Comparison of ENCODE assay signal across 17 mouse cellular contexts in the genomic region with DNA sequence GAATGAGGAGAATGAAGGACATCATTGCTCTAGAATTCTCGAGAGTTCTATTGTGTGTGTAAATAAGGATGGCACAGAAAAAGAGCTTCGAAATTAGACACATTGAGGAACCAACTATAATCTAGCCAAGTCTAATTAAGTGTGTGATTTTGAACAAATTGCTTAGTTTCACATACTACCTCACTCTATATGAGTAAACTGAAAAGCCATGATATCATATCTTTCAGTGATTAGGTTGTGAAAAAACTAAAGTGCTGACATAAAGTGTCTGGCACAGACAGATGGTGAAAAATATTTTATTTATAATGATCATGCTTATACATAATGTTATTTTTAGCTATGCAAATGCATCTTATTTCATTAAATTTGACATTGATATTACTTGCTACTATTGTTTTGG.
"Had no signal": no experiment of that assay in that cellular context is flagged by ENCODE, and none has a peak within 500 bp of the region (broad histone marks: within the 10 kb centered on the region; RNA-seq: fewer than 3 reads in every experiment).

No protein-coding gene starts in this region.

- H3K27me3 ChIP-seq: lung, embryonic 15.5 days; megakaryocyte, embryonic 14.5 days; midbrain, embryonic 13.5 days; midbrain, embryonic 15.5 days; neural tube, embryonic 12.5 days; stomach, embryonic 15.5 days had no signal

- H3K4me2 ChIP-seq: lung, embryonic 15.5 days; midbrain, embryonic 11.5 days; midbrain, embryonic 13.5 days; midbrain, embryonic 15.5 days; neural tube, embryonic 12.5 days; stomach, embryonic 15.5 days had no signal

- DNase-seq: lung, adult 2 months; lung, postnatal 14 days; lung, postnatal 36 days; right cerebral cortex, postnatal 14 days; thymus, adult 2 months; thymus, postnatal 25 days; thymus, postnatal 4 days had no signal

- H3K27ac ChIP-seq: lung, embryonic 15.5 days; macrophage; midbrain, embryonic 13.5 days; midbrain, embryonic 15.5 days; neural tube, embryonic 12.5 days; stomach, embryonic 15.5 days; stomach, postnatal 0 days had no signal

- ATAC-seq: lung, postnatal 0 days; midbrain, embryonic 13.5 days; midbrain, embryonic 15.5 days had no signal

- H3K36me3 ChIP-seq: lung, embryonic 15.5 days; midbrain, embryonic 13.5 days; midbrain, embryonic 15.5 days; neural tube, embryonic 12.5 days; stomach, embryonic 15.5 days had no signal

- H3K4me3 ChIP-seq: lung, embryonic 15.5 days; megakaryocyte, embryonic 14.5 days; midbrain, embryonic 13.5 days; midbrain, embryonic 15.5 days; neural tube, embryonic 12.5 days; stomach, embryonic 15.5 days had no signal

- H3K9ac ChIP-seq: lung, embryonic 15.5 days; midbrain, embryonic 13.5 days; midbrain, embryonic 15.5 days; neural tube, embryonic 12.5 days; stomach, embryonic 15.5 days had no signal

- H3K4me1 ChIP-seq: lung, embryonic 15.5 days; midbrain, embryonic 13.5 days; midbrain, embryonic 15.5 days; neural tube, embryonic 12.5 days; stomach, embryonic 15.5 days had no signal

- H3K9me3 ChIP-seq: lung, embryonic 15.5 days; megakaryocyte, embryonic 14.5 days; midbrain, embryonic 13.5 days; midbrain, embryonic 15.5 days; neural tube, embryonic 12.5 days; stomach, embryonic 15.5 days had no signal
